Mouse (Mus musculus) gastrocnemius, postnatal 10 days (tissue): Measurements from ENCODE around the gene Sowaha. TPM values are rescaled to one million over a fixed set of nuclear protein-coding genes. Genes with fewer than 3 reads are reported as not detected.
A peak's percentile ranks its signal among the peaks of the same experiment; 100 is the strongest.

Experiments
- DNase-seq: peaks from one replicate; pipeline ENCODE4 v3.0.0; 2021; ENCODE audit warnings: mixed read lengths
- total RNA-seq, 2 experiments: library from RNA; stranded (reverse); gene quantifications; 2 replicates each; pipeline ENCODE4 v1.2.3; 2021

Gene Sowaha
- total RNA-seq, 2 experiments from 2014 or later, result 0.23 to 0.27 TPM

GRCm38 (mm10) chr11:53472709-53473108, 7.4 kb downstream of the Sowaha start:
- DNase-seq, result no peak

GRCm38 (mm10) chr11:53469968-53470695, 9.9 kb downstream of the Sowaha start, which contains the start of gene Gm9837:
Gene Gm9837, minus strand, starts transcription at chr11:53470479.
- DNase-seq, result peak; percentile 93

GRCm38 (mm10) chr11:53469294-53469967, 10.6 kb downstream of the Sowaha start:
- DNase-seq, result peak; percentile 49

GRCm38 (mm10) chr11:53466231-53466971, 13.7 kb downstream of the Sowaha start:
- peak; percentile 85 for DNase-seq

GRCm38 (mm10) chr11:53463551-53464424, 16.3 kb downstream of the Sowaha start:
- DNase-seq, result peak; percentile 39

GRCm38 (mm10) chr11:53461727-53462126, 18.3 kb downstream of the Sowaha start:
- no peak for DNase-seq

- DNase-seq, result no peak
Observed at GRCm38 (mm10) chr11:53460192-53460591, 19.9 kb downstream of the Sowaha start.

GRCm38 (mm10) chr11:53458996-53459395, 21.1 kb downstream of the Sowaha start:
- DNase-seq, result no peak

- no peak for DNase-seq
Observed at GRCm38 (mm10) chr11:53457372-53457954, 22.6 kb downstream of the Sowaha start.

- DNase-seq, result peak; percentile 50
Observed at GRCm38 (mm10) chr11:53456474-53457371, 23.4 kb downstream of the Sowaha start, which contains the start of the genes Gm10447 and Shroom1. Gene Gm10447, minus strand, starts transcription at chr11:53457110. Gene Shroom1, plus strand, starts transcription at chr11:53457205.

GRCm38 (mm10) chr11:53453031-53453430, 27.0 kb downstream of the Sowaha start:
- DNase-seq, result no peak

- no peak for DNase-seq
Observed at GRCm38 (mm10) chr11:53452396-53452795, 27.7 kb downstream of the Sowaha start.

- no peak for DNase-seq
Observed at GRCm38 (mm10) chr11:53451361-53451760, 28.7 kb downstream of the Sowaha start.

- no peak for DNase-seq
Observed at GRCm38 (mm10) chr11:53450070-53450705, 29.9 kb downstream of the Sowaha start.

- peak; percentile 47 for DNase-seq
Observed at GRCm38 (mm10) chr11:53448529-53448928, 31.5 kb downstream of the Sowaha start.

GRCm38 (mm10) chr11:53447996-53448395, 32.1 kb downstream of the Sowaha start:
- DNase-seq, result no peak

GRCm38 (mm10) chr11:53446183-53446582, 33.9 kb downstream of the Sowaha start:
- no peak for DNase-seq

- no peak for DNase-seq
Observed at GRCm38 (mm10) chr11:53445562-53445961, 34.5 kb downstream of the Sowaha start.

- no peak for DNase-seq
Observed at GRCm38 (mm10) chr11:53443861-53444260, 36.2 kb downstream of the Sowaha start.

GRCm38 (mm10) chr11:53441921-53442320, 38.2 kb downstream of the Sowaha start:
- no peak for DNase-seq
